Mouse (Mus musculus): ENCODE data around the gene Rab38.

- TF ChIP-seq CTCF (IDR thresholded peaks at IDR 0.05; ENCODE audit: borderline replicate concordance, insufficient read depth, low read depth, low read length) (no peak), POLR2A (IDR thresholded peaks at IDR 0.05; ENCODE audit: borderline replicate concordance, insufficient read depth, low read length) (no peak)
Measured at GRCm38 (mm10) chr7:88395745-88396144, 34.3 kb upstream of the Rab38 start.
